ENCODE assay signal across 10 mouse cellular contexts in genomic region chr13:47348517-47349145, GRCm38 (mm10).
DNase-seq lines count a peak whose midpoint lies in the region; ATAC-seq lines count a peak whose summit lies in the region.
"Had no signal": no experiment of that assay in that cellular context is flagged by ENCODE, and none has a peak within 500 bp of the region (broad histone marks: within the 10 kb centered on the region; RNA-seq: fewer than 3 reads in every experiment).

No protein-coding gene starts in this region.

- H3K4me1 ChIP-seq in heart, embryonic 11.5 days (ENCODE audit: control insufficient read depth, insufficient read depth, low read length) = no peaks in the 10 kb centered on the region
- no peaks in the 10 kb centered on the region for H3K4me1 ChIP-seq in hindbrain, embryonic 16.5 days (ENCODE audit: control insufficient read depth, insufficient read depth, low read depth, low read length)
- H3K4me1 ChIP-seq in neural tube, embryonic 14.5 days (ENCODE audit: control insufficient read depth, insufficient read depth, low read length) = no peaks in the 10 kb centered on the region

- DNase-seq in heart, adult 11 months = peak; percentile 90
- DNase-seq in cerebellum, adult 9-11 months = peak; percentile 47
- DNase-seq in frontal cortex, postnatal 10 days (ENCODE audit: low spot score in 2 of 2) = peak; percentile 44 to 86
- DNase-seq in left cerebral cortex, postnatal 14 days (ENCODE audit: low spot score in 2 of 2) = peak; percentile 83 to 93
- DNase-seq in urinary bladder, adult 18-20 months (ENCODE audit: low spot score in 2 of 2) = peak; percentile 53 to 62

- no peak overlapping the region for H3K9ac ChIP-seq in heart, embryonic 11.5 days (ENCODE audit: low read depth, low read length)
- no peak overlapping the region for H3K9ac ChIP-seq in hindbrain, embryonic 16.5 days (ENCODE audit: low read depth, low read length)
- H3K9ac ChIP-seq in neural tube, embryonic 14.5 days (replicated peaks; ENCODE audit: low read depth, low read length) = no peak overlapping the region

- no peak overlapping the region for H3K27ac ChIP-seq in heart, embryonic 11.5 days (ENCODE audit: low read depth, low read length)
- no peak overlapping the region for H3K27ac ChIP-seq in hindbrain, embryonic 16.5 days (ENCODE audit: low read depth, low read length)
- no peak overlapping the region for H3K27ac ChIP-seq in neural tube, embryonic 14.5 days (ENCODE audit: low read depth, low read length)

- ATAC-seq in heart, embryonic 11.5 days (replicated peaks; ENCODE audit: insufficient number of reproducible peaks, low FRiP score, low TSS enrichment) = no peak
- peak; percentile 72; the same call in 1 of the 2 replicates for ATAC-seq in hindbrain, embryonic 16.5 days
- ATAC-seq in neural tube, embryonic 14.5 days (ENCODE audit: low read depth) = peak; percentile 65; the same call in 1 of the 2 replicates

- no peaks in the 10 kb centered on the region for H3K27me3 ChIP-seq in heart, embryonic 11.5 days (ENCODE audit: control insufficient read depth, insufficient read depth, low read length)
- H3K27me3 ChIP-seq in hindbrain, embryonic 16.5 days (replicated peaks; ENCODE audit: control insufficient read depth, insufficient read depth, low read length) = no peaks in the 10 kb centered on the region
- H3K27me3 ChIP-seq in neural tube, embryonic 14.5 days (ENCODE audit: control insufficient read depth, insufficient read depth, low read length) = no peaks in the 10 kb centered on the region

- H3K4me3 ChIP-seq in heart, embryonic 11.5 days (ENCODE audit: low read depth, low read length) = no peak overlapping the region
- no peak overlapping the region for H3K4me3 ChIP-seq in hindbrain, embryonic 16.5 days (ENCODE audit: low read length)
- no peak overlapping the region for H3K4me3 ChIP-seq in neural tube, embryonic 14.5 days (ENCODE audit: low read depth, low read length)
- H3K4me3 ChIP-seq: myocyte had no signal

- no peak overlapping the region for H3K4me2 ChIP-seq in heart, embryonic 11.5 days
- no peak overlapping the region for H3K4me2 ChIP-seq in hindbrain, embryonic 16.5 days (ENCODE audit: low read length)
- H3K4me2 ChIP-seq in neural tube, embryonic 14.5 days (ENCODE audit: low read depth, low read length) = no peak overlapping the region

- intact Hi-C loops in left cerebral cortex, postnatal 14 days (cut with DNase I) = loop anchor here (2.0 to 5.0 kb wide), 2 partner anchors 924 to 1116 kb away; no protein-coding TSS in a partner anchor

- H3K36me3 ChIP-seq in heart, embryonic 11.5 days (ENCODE audit: control insufficient read depth, insufficient read depth, low read length) = no peaks in the 10 kb centered on the region
- no peaks in the 10 kb centered on the region for H3K36me3 ChIP-seq in hindbrain, embryonic 16.5 days (ENCODE audit: control insufficient read depth, insufficient read depth, low read length)
- H3K36me3 ChIP-seq in neural tube, embryonic 14.5 days (ENCODE audit: control insufficient read depth, insufficient read depth, low read length) = no peaks in the 10 kb centered on the region
- H3K36me3 ChIP-seq: G1E had no signal

- 39% methylated on average over 17 of the region's 17 CpGs for WGBS in heart, embryonic 11.5 days (ENCODE audit: insufficient replicate concordance)
- 36% methylated on average over 17 of the region's 17 CpGs for WGBS in hindbrain, embryonic 16.5 days
- 39% methylated on average over 17 of the region's 17 CpGs for WGBS in neural tube, embryonic 14.5 days

- H3K9me3 ChIP-seq in heart, embryonic 11.5 days (replicated peaks; ENCODE audit: control insufficient read depth, low read length) = no peaks in the 10 kb centered on the region
- no peaks in the 10 kb centered on the region for H3K9me3 ChIP-seq in hindbrain, embryonic 16.5 days (ENCODE audit: control insufficient read depth, low read length)
- H3K9me3 ChIP-seq in neural tube, embryonic 14.5 days (ENCODE audit: control insufficient read depth, low read length) = no peaks in the 10 kb centered on the region
- H3K9me3 ChIP-seq: G1E had no signal
